Mouse (Mus musculus) urinary bladder, postnatal 25 days (tissue): ENCODE data around the gene Adra2a.

ENCODE experiments used
- DNase-seq: peaks from one replicate; pipeline ENCODE4 v3.0.0; 2022; ENCODE audit warnings: low spot score

Adra2a gene

DNA sequence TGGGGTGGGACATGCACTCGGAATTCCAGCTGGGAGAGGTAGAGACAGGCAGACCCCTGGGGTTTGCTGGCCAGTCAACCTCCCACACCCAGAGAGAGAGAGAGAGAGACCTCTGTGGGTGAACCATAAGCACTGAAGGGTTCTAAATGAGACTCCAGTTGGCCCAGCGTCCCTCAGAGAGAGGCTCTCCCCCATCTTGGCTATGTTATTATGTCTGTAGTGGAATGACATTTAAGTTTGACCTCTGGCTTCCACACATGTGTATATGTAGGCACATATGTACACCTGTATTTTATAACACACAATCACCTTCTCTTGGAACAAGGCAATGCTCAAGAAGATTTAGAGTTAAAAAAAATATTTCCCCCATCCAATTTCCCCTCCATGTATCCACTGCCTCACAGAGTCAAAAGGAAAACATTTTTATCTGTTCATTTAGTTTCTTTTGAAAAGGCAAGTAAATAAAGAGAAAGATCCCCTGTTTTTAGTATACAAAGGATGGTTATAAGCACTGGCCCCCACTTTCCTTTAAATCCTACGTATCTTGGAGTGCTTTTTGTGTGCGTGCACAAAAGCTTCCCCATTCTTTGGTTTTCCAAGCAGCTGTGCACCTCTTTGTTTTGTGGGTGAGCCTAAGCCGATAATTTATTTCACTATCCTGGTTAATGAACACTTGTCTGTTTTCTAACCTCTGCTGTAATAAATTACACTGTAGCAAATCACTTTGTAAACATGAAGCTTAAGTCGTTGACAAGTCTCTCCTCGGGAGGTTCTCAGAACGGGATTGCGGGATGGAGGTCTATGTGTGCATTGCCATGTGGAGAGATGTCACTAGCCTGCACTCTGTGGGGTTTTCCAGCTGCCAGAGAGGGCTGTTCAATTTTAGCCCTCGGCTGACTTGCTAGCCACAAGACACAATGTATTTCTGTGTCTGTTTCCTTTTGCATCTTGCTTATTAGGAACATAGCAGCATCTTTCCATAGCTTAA lies 32.7 kb downstream of the Adra2a start:
- DNase-seq = no peak

DNA sequence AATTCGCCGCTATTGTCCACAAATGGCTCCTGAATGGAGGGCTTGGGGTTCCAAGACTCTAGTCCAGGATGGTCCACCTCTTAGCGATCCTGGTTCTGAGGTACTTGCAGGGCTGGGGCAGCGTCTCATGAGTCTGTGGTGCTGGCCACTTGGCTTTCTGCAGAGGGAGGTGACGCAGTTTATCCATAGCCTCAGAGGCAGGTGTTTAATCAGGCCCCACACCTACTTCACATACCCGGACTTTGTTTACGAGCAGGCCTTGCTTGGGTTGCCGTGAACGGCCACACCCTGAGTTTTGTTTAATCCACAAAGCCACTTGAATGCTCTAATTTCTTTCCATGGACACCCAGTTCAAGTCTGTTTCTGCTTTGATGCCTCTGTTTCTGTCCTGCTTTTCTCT lies 37.4 kb downstream of the Adra2a start:
- no peak for DNase-seq

DNA sequence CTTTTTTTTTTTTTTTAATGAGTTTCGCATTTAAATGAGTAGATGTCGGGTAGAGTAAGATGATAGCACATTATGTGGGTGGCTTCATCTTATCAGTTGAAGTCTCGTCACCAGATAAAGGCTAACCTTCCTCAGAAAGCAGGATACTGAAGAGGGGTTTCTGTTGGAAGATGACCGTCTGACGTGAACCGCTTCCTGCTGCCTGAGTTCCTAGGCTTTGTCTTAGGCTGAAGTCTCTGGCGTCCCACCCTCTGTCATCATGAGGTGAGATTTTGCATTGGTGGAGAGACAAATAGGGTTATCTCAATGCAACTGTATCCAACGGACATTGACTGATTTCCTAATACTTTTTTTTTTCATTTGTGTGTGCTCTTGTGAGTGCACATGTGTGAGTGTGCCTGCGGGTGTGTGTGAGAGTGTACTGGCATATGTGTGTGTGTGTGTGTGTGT lies 37.8 kb downstream of the Adra2a start:
- DNase-seq = no peak

DNA sequence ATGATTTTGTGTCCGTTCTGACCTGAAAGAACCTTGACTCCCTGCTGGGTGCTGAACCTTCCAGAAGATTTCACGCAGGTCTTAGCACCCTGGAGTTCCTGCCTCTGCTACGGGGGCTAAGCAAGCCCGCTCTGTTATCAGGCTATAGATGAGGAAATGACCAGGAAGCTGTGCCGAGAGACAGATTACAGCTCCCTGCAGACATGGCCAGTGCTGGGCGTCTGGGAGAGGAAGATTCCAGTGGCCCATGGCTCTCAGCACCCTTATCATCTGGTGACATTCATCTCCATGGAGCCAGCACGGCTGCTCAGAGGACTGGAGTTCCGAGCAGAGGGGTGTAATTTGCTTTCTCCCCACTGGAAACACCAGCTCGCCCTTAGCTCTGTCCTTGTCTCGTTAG lies 43.4 kb downstream of the Adra2a start:
- no peak for DNase-seq

DNA sequence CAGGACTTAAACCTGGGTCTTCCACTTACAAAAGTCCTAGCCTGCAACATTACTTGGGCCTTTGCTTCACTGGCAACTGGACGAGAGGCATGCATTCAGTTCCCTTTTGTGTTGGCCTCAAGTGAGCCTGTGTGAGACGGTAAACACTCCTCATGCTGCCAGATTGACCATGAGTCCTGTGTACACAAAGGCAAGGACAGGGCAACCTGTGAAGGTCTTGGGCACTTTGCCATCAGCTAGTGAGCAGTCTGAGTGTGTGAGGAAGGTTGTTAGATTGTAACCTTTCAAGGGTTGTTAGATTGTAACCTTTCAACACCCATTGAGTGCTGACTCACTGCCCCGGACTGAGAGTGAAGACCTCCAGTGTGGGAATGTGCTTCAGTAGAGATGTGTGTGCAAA lies 49.6 kb downstream of the Adra2a start:
- DNase-seq = no peak

DNA sequence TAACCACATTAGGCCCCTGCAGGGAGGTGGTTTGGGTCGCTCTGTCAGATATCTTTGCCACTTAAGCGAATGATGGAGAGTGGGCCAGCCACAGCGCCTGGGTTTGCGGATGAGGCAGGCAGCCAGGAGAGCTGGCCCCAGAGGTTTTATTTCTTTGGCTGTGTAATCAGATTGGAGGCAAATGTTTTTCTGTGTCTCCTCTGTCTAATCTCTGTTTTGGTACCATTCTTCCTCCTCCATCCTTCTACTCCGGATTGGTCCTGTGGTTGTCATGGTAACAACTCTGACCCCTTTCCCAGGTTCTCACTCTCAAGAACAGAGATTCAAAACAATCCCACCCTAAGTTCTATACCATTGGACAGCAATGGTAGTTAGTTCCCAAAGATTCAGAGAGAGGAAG lies 51.8 kb downstream of the Adra2a start:
- no peak for DNase-seq

DNA sequence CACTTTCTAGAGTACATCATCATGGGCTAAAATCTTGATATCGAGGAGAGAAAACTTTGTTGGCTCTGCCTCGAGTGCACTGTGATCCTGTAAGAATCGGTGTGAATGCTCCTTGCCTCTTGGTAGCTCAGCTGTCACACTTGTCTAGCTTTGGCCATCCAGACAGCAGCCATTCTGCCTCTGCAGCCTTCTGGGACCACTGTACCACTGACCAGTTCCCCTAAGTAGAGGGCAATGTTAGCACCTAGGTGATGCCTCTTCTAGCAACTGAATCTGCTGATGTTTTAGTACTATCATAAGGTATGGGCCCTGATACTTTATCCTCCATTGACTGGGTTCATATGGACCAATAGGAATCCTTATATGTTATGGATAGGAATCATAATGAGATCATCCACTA lies 54.4 kb downstream of the Adra2a start:
- no peak for DNase-seq
